Mouse (Mus musculus): ENCODE measurements around the gene Serpinb13. TPM values are rescaled to one million over a fixed set of nuclear protein-coding genes. Genes with fewer than 3 reads are reported as not detected.

Serpinb13 gene
- polyA plus RNA-seq, 1 experiment: not detected

DNA sequence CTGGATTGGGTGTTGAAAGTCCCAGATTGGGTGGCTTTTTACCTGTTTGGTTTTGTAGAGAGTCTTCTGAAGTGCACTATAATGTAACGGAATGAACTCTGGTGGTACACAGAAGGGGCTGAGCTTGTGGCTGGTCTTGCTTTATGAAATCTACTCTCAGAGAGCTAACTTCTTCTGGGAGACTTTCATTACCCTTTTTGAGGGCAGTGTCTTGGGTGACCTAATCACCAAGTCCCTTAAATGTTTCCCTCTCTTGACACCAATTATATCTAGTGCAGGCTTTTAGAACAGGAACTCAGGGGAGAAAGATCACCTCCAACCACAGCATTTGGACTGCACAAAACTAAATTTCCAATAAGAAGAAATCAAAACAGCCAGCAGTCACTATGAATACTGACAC, 2.3 kb downstream of the Serpinb13 start:
- no peak overlapping the region for H3K4me3 ChIP-seq (ENCODE audit: extremely low read depth, insufficient read depth, insufficient read length)
- TF ChIP-seq POLR2A (IDR thresholded peaks at IDR 0.05; ENCODE audit: low read depth, low read length) (no peak), CTCF (IDR thresholded peaks at IDR 0.05; ENCODE audit: extremely low read depth, insufficient read depth, insufficient read length, insufficient replicate concordance) (no peak)
- H3K27me3 ChIP-seq (ENCODE audit: control insufficient read depth, insufficient read depth, low read length): no peaks in the 10 kb centered on the region
- DNase-seq (ENCODE audit: low read depth in 1 of 2, low spot score in 2 of 2): no peak
- no peaks in the 10 kb centered on the region for H3K36me3 ChIP-seq (ENCODE audit: control insufficient read depth, insufficient read depth, low read length)
- no peaks in the 10 kb centered on the region for H3K4me1 ChIP-seq (ENCODE audit: control insufficient read depth, insufficient read depth, insufficient read length)
- 81% methylated on average over 1 of the region's 1 CpGs for WGBS
- no peak overlapping the region for H3K27ac ChIP-seq (ENCODE audit: insufficient read depth, low read length)

GRCm38 (mm10) chr1:106983865-106984264, 3.1 kb downstream of the Serpinb13 start:
- no peaks in the 10 kb centered on the region for H3K4me1 ChIP-seq (ENCODE audit: control insufficient read depth, insufficient read depth, insufficient read length)
- no peak for TF ChIP-seq CTCF (IDR thresholded peaks at IDR 0.05; ENCODE audit: extremely low read depth, insufficient read depth, insufficient read length, insufficient replicate concordance)
- TF ChIP-seq POLR2A (IDR thresholded peaks at IDR 0.05; ENCODE audit: low read depth, low read length): no peak
- H3K27me3 ChIP-seq (ENCODE audit: control insufficient read depth, insufficient read depth, low read length): no peaks in the 10 kb centered on the region
- no peak overlapping the region for H3K4me3 ChIP-seq (ENCODE audit: extremely low read depth, insufficient read depth, insufficient read length)
- no peak overlapping the region for H3K27ac ChIP-seq (ENCODE audit: insufficient read depth, low read length)
- no peak for DNase-seq (ENCODE audit: low read depth in 1 of 2, low spot score in 2 of 2)
- 37% methylated on average over 2 of the region's 2 CpGs for WGBS
- no peaks in the 10 kb centered on the region for H3K36me3 ChIP-seq (ENCODE audit: control insufficient read depth, insufficient read depth, low read length)

DNA sequence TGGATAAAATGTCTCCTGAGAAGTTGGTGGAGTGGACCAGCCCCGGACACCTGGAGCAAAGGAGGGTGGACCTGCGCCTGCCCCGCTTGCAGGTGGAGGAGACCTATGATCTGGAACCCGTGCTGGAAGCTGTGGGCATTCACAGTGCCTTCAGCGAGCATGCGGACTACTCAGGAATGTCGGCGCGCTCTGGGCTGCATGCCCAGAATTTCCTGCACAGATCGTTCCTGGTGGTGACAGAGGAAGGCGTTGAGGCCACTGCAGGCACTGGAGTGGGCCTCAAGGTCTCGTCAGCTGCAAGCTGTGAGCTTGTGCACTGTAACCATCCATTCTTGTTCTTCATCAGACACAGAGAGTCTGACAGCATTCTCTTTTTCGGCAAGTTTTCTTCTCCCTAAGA, 19.6 kb downstream of the Serpinb13 start:
- 80% methylated on average over 13 of the region's 13 CpGs for WGBS
- H3K27ac ChIP-seq (ENCODE audit: insufficient read depth, low read length): no peak overlapping the region
- no peak for TF ChIP-seq CTCF (IDR thresholded peaks at IDR 0.05; ENCODE audit: extremely low read depth, insufficient read depth, insufficient read length, insufficient replicate concordance)
- no peak for TF ChIP-seq POLR2A (IDR thresholded peaks at IDR 0.05; ENCODE audit: low read depth, low read length)

GRCm38 (mm10) chr1:107001754-107002153, 21.0 kb downstream of the Serpinb13 start:
- H3K4me3 ChIP-seq (ENCODE audit: extremely low read depth, insufficient read depth, insufficient read length): no peak overlapping the region
- no peak overlapping the region for H3K27ac ChIP-seq (ENCODE audit: insufficient read depth, low read length)
- WGBS: 92% methylated on average over 2 of the region's 2 CpGs
- no peak for TF ChIP-seq CTCF (IDR thresholded peaks at IDR 0.05; ENCODE audit: extremely low read depth, insufficient read depth, insufficient read length, insufficient replicate concordance)
- TF ChIP-seq POLR2A (IDR thresholded peaks at IDR 0.05; ENCODE audit: low read depth, low read length): no peak
- H3K36me3 ChIP-seq (ENCODE audit: control insufficient read depth, insufficient read depth, low read length): no peaks in the 10 kb centered on the region
- DNase-seq (ENCODE audit: low read depth in 1 of 2, low spot score in 2 of 2): no peak
- H3K4me1 ChIP-seq (ENCODE audit: control insufficient read depth, insufficient read depth, insufficient read length): no peaks in the 10 kb centered on the region
- no peaks in the 10 kb centered on the region for H3K27me3 ChIP-seq (ENCODE audit: control insufficient read depth, insufficient read depth, low read length)

More for the DNA sequence above, 19.6 kb downstream of the Serpinb13 start:
- Histone ChIP-seq H3K36me3 (ENCODE audit: control insufficient read depth, insufficient read depth, low read length) (no peaks in the 10 kb centered on the region), H3K27me3 (ENCODE audit: control insufficient read depth, insufficient read depth, low read length) (no peaks in the 10 kb centered on the region), H3K4me3 (ENCODE audit: extremely low read depth, insufficient read depth, insufficient read length) (no peak overlapping the region), H3K4me1 (ENCODE audit: control insufficient read depth, insufficient read depth, insufficient read length) (no peaks in the 10 kb centered on the region)
- no peak for DNase-seq (ENCODE audit: low read depth in 1 of 2, low spot score in 2 of 2)

DNA sequence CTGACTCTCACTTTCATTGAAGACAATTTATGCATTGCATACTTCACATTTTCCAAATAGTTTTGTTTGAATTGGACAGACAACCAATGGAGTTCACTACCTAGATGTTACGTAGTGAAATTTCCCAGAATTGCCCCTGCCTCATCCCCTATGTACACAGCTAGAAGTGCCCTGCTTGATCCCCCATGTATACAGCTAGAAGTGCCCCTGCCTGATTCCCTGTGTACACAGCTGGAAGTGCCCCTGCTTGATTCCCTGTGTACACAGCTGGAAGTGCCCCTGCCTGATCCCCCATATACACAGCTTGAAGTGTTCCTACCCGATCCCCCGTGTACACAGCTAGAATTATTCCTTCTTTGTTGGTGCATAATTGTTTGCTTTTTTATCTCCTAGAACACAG, 25.5 kb downstream of the Serpinb13 start:
- Histone ChIP-seq H3K4me3 (ENCODE audit: extremely low read depth, insufficient read depth, insufficient read length) (no peak overlapping the region), H3K4me1 (ENCODE audit: control insufficient read depth, insufficient read depth, insufficient read length) (no peaks in the 10 kb centered on the region), H3K27ac (ENCODE audit: insufficient read depth, low read length) (no peak overlapping the region), H3K36me3 (ENCODE audit: control insufficient read depth, insufficient read depth, low read length) (no peaks in the 10 kb centered on the region), H3K27me3 (ENCODE audit: control insufficient read depth, insufficient read depth, low read length) (no peaks in the 10 kb centered on the region)
- TF ChIP-seq CTCF (IDR thresholded peaks at IDR 0.05; ENCODE audit: extremely low read depth, insufficient read depth, insufficient read length, insufficient replicate concordance): no peak
- no peak for TF ChIP-seq POLR2A (IDR thresholded peaks at IDR 0.05; ENCODE audit: low read depth, low read length)
- 90% methylated on average over 3 of the region's 3 CpGs for WGBS
- no peak for DNase-seq (ENCODE audit: low read depth in 1 of 2, low spot score in 2 of 2)

- Histone ChIP-seq H3K36me3 (ENCODE audit: control insufficient read depth, insufficient read depth, low read length) (no peaks in the 10 kb centered on the region), H3K27me3 (ENCODE audit: control insufficient read depth, insufficient read depth, low read length) (no peaks in the 10 kb centered on the region), H3K4me3 (ENCODE audit: extremely low read depth, insufficient read depth, insufficient read length) (no peak overlapping the region), H3K27ac (ENCODE audit: insufficient read depth, low read length) (no peak overlapping the region), H3K4me1 (ENCODE audit: control insufficient read depth, insufficient read depth, insufficient read length) (no peaks in the 10 kb centered on the region)
- no peak for TF ChIP-seq CTCF (IDR thresholded peaks at IDR 0.05; ENCODE audit: extremely low read depth, insufficient read depth, insufficient read length, insufficient replicate concordance)
- no peak for TF ChIP-seq POLR2A (IDR thresholded peaks at IDR 0.05; ENCODE audit: low read depth, low read length)
- WGBS: 47% methylated on average over 2 of the region's 2 CpGs
- DNase-seq (ENCODE audit: low read depth in 1 of 2, low spot score in 2 of 2): no peak
Observed at GRCm38 (mm10) chr1:107014530-107014929, 33.7 kb downstream of the Serpinb13 start.

DNA sequence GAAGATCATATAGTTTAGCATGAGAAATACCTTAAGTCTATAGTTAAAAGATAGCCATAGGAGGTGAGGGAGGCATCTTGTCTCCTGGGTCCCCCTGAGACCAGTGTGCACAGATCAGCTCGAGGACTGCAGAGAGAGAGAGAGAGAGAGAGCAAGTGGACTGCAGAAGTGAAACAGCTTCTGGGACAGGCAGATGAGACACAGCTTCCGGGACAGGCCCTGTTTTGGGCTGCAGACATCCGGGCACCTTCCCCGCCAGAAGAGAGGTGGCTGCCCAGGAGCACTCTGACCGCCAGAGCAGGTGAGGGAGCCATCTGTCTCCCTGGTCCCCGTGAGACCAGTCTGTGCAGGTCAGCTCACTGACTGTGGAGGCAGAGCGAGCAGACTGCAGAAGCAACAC, 34.4 kb downstream of the Serpinb13 start:
- no peak overlapping the region for H3K27ac ChIP-seq (ENCODE audit: insufficient read depth, low read length)
- DNase-seq (ENCODE audit: low read depth in 1 of 2, low spot score in 2 of 2): no peak
- no peak overlapping the region for H3K4me3 ChIP-seq (ENCODE audit: extremely low read depth, insufficient read depth, insufficient read length)
- 78% methylated on average over 7 of the region's 7 CpGs for WGBS
- H3K36me3 ChIP-seq (ENCODE audit: control insufficient read depth, insufficient read depth, low read length): no peaks in the 10 kb centered on the region
- TF ChIP-seq CTCF (IDR thresholded peaks at IDR 0.05; ENCODE audit: extremely low read depth, insufficient read depth, insufficient read length, insufficient replicate concordance) (no peak), POLR2A (IDR thresholded peaks at IDR 0.05; ENCODE audit: low read depth, low read length) (no peak)
- H3K4me1 ChIP-seq (ENCODE audit: control insufficient read depth, insufficient read depth, insufficient read length): no peaks in the 10 kb centered on the region
- H3K27me3 ChIP-seq (ENCODE audit: control insufficient read depth, insufficient read depth, low read length): no peaks in the 10 kb centered on the region
